Mouse (Mus musculus) midbrain, embryonic 13.5 days (tissue): ENCODE results near the gene Ifnk. TPM values are rescaled to one million over a fixed set of nuclear protein-coding genes. Genes with fewer than 3 reads are reported as not detected.

Experiments used
- ATAC-seq: fragments of 200-750 bp; cut with Nextera tagmentation; 2 replicates; pipeline ENCODE4 v1.8.0; 2017; ENCODE audit warnings: mild to moderate bottlenecking, moderate TSS enrichment, moderate library complexity
- H3K27ac ChIP-seq: fragments of 300-500 bp; sonication (generic); 2 replicates; pipeline ENCODE4 v1.5.1; 2015; ENCODE audit warnings: inconsistent platforms, mild to moderate bottlenecking, moderate library complexity
- H3K27me3 ChIP-seq: fragments of 300-500 bp; sonication (generic); 2 replicates; pipeline ENCODE4 v1.6.1; 2015; ENCODE audit warnings: mild to moderate bottlenecking, inconsistent platforms
- H3K36me3 ChIP-seq: fragments of 300-500 bp; sonication (generic); 2 replicates; pipeline ENCODE4 v1.6.1; 2015; ENCODE audit warnings: mild to moderate bottlenecking, inconsistent platforms
- H3K4me1 ChIP-seq: fragments of 300-500 bp; sonication (generic); replicated peaks from 2 replicates; pipeline ENCODE4 v1.6.1; 2015; ENCODE audit warnings: inconsistent platforms
- H3K4me2 ChIP-seq: fragments of 300-500 bp; sonication (generic); replicated peaks from 2 replicates; pipeline ENCODE4 v1.6.1; 2015; ENCODE audit warnings: moderate library complexity, mild to moderate bottlenecking, inconsistent platforms
- H3K4me3 ChIP-seq: fragments of 300-500 bp; sonication (generic); replicated peaks from 2 replicates; pipeline ENCODE4 v1.5.1; 2015; ENCODE audit warnings: mild to moderate bottlenecking, inconsistent platforms
- H3K9ac ChIP-seq: fragments of 300-500 bp; sonication (generic); replicated peaks from 2 replicates; pipeline ENCODE4 v1.6.1; 2015; ENCODE audit warnings: mild to moderate bottlenecking, inconsistent platforms
- H3K9me3 ChIP-seq: fragments of 300-500 bp; sonication (generic); 2 replicates; pipeline ENCODE4 v1.6.1; 2016; ENCODE audit warnings: mild to moderate bottlenecking, inconsistent platforms
- WGBS: fragments of 180-500 bp; shearing (Covaris S2); methylation state at CpG from one replicate; pipeline ENCODE4 v1.1.7; 2015; 5-methylcytosine and 5-hydroxymethylcytosine counted together
- polyA plus RNA-seq: library from polyadenylated mRNA; unstranded; fragments of >200 nt; fragmentation: Nextera tagmentation; extraction: Ambion mirVana; gene quantifications from 2 replicates; pipeline ENCODE4 v1.2.1, GENCODE M21; 2015

Ifnk gene
- polyA plus RNA-seq, 1 experiment from 2014 or later = not detected

GRCm38 (mm10) chr4:35124027-35124426 is 27.8 kb upstream of the Ifnk start:
- H3K27me3 ChIP-seq = no peaks in the 10 kb centered on the region
- peak overlapping the region; percentile 11 for H3K4me2 ChIP-seq
- 77% methylated on average over 11 of the region's 11 CpGs for WGBS
- no peaks in the 10 kb centered on the region for H3K9me3 ChIP-seq
- H3K4me1 ChIP-seq = peaks cover 58% of the 10 kb centered on the region
- no peaks in the 10 kb centered on the region for H3K36me3 ChIP-seq
- H3K4me3 ChIP-seq = 0 out of 2 replicates have a peak overlapping the region, but pooled peaks have one; percentile 6
- no peak overlapping the region for H3K9ac ChIP-seq
- no peak for ATAC-seq
- H3K27ac ChIP-seq = no peak overlapping the region

- H3K9ac ChIP-seq = no peak overlapping the region
- H3K27me3 ChIP-seq = no peaks in the 10 kb centered on the region
- H3K9me3 ChIP-seq = no peaks in the 10 kb centered on the region
- 2% methylated on average over 5 of the region's 6 CpGs for WGBS
- peaks cover 58% of the 10 kb centered on the region for H3K4me1 ChIP-seq
- 0 out of 2 replicates have a peak overlapping the region, but pooled peaks have one; percentile 11 for H3K4me3 ChIP-seq
- ATAC-seq = peak; percentile 93
- H3K27ac ChIP-seq = peak overlapping the region; percentile 82
- H3K36me3 ChIP-seq = no peaks in the 10 kb centered on the region
- H3K4me2 ChIP-seq = peak overlapping the region; percentile 31; the same call in 1 of the 2 replicates
Observed at GRCm38 (mm10) chr4:35125299-35125777, 26.5 kb upstream of the Ifnk start.

- Histone ChIP-seq H3K27me3 (no peaks in the 10 kb centered on the region), H3K4me1 (peaks cover 49% of the 10 kb centered on the region), H3K9me3 (no peaks in the 10 kb centered on the region), H3K4me3 (no peak overlapping the region), H3K4me2 (no peak overlapping the region), H3K36me3 (no peaks in the 10 kb centered on the region), H3K27ac (no peak overlapping the region), H3K9ac (no peak overlapping the region)
- WGBS = 40% methylated on average over 9 of the region's 9 CpGs
- ATAC-seq = no peak
Observed at GRCm38 (mm10) chr4:35126776-35127175, 25.1 kb upstream of the Ifnk start.

- Histone ChIP-seq H3K27me3 (no peaks in the 10 kb centered on the region), H3K9me3 (no peaks in the 10 kb centered on the region), H3K36me3 (no peaks in the 10 kb centered on the region), H3K9ac (no peak overlapping the region), H3K4me1 (peaks cover 39% of the 10 kb centered on the region), H3K4me2 (no peak overlapping the region), H3K27ac (no peak overlapping the region), H3K4me3 (no peak overlapping the region)
- ATAC-seq = no peak
- WGBS = 41% methylated on average over 6 of the region's 6 CpGs
Observed at GRCm38 (mm10) chr4:35127759-35128158, 24.1 kb upstream of the Ifnk start.

GRCm38 (mm10) chr4:35130411-35130948 is 21.4 kb upstream of the Ifnk start:
- H3K4me1 ChIP-seq = peaks cover 14% of the 10 kb centered on the region
- H3K9me3 ChIP-seq = no peaks in the 10 kb centered on the region
- 86% methylated on average over 6 of the region's 6 CpGs for WGBS
- no peak overlapping the region for H3K9ac ChIP-seq
- ATAC-seq = no peak
- no peaks in the 10 kb centered on the region for H3K27me3 ChIP-seq
- H3K36me3 ChIP-seq = no peaks in the 10 kb centered on the region
- H3K4me3 ChIP-seq = no peak overlapping the region
- H3K27ac ChIP-seq = no peak overlapping the region
- H3K4me2 ChIP-seq = no peak overlapping the region

GRCm38 (mm10) chr4:35131592-35131991 is 20.3 kb upstream of the Ifnk start:
- Histone ChIP-seq H3K4me1 (peaks cover 10% of the 10 kb centered on the region; the same call in 1 of the 2 replicates), H3K27ac (no peak overlapping the region), H3K9me3 (no peaks in the 10 kb centered on the region), H3K4me3 (no peak overlapping the region), H3K4me2 (no peak overlapping the region), H3K27me3 (no peaks in the 10 kb centered on the region), H3K36me3 (no peaks in the 10 kb centered on the region), H3K9ac (no peak overlapping the region)
- ATAC-seq = no peak
- 72% methylated on average over 4 of the region's 4 CpGs for WGBS

GRCm38 (mm10) chr4:35133411-35133810 is 18.4 kb upstream of the Ifnk start:
- Histone ChIP-seq H3K9me3 (no peaks in the 10 kb centered on the region), H3K9ac (no peak overlapping the region), H3K4me3 (no peak overlapping the region), H3K4me1 (0 out of 2 replicates have a peak, but pooled peaks cover 3% of the 10 kb centered on the region), H3K4me2 (no peak overlapping the region), H3K36me3 (no peaks in the 10 kb centered on the region), H3K27ac (no peak overlapping the region), H3K27me3 (no peaks in the 10 kb centered on the region)
- ATAC-seq = no peak
- 94% methylated on average over 4 of the region's 4 CpGs for WGBS

GRCm38 (mm10) chr4:35134846-35135611 is 16.8 kb upstream of the Ifnk start:
- H3K4me3 ChIP-seq = no peak overlapping the region
- no peaks in the 10 kb centered on the region for H3K27me3 ChIP-seq
- 0 out of 2 replicates have a peak, but pooled peaks cover 3% of the 10 kb centered on the region for H3K4me1 ChIP-seq
- H3K4me2 ChIP-seq = no peak overlapping the region
- ATAC-seq = no peak
- no peaks in the 10 kb centered on the region for H3K9me3 ChIP-seq
- H3K36me3 ChIP-seq = no peaks in the 10 kb centered on the region
- H3K9ac ChIP-seq = no peak overlapping the region
- WGBS = 91% methylated on average over 15 of the region's 15 CpGs
- no peak overlapping the region for H3K27ac ChIP-seq

GRCm38 (mm10) chr4:35135806-35136205 is 16.1 kb upstream of the Ifnk start:
- 0 out of 2 replicates have a peak, but pooled peaks cover 3% of the 10 kb centered on the region for H3K4me1 ChIP-seq
- H3K36me3 ChIP-seq = no peaks in the 10 kb centered on the region
- 87% methylated on average over 4 of the region's 4 CpGs for WGBS
- no peaks in the 10 kb centered on the region for H3K9me3 ChIP-seq
- H3K27ac ChIP-seq = no peak overlapping the region
- H3K27me3 ChIP-seq = no peaks in the 10 kb centered on the region
- H3K4me2 ChIP-seq = no peak overlapping the region
- no peak overlapping the region for H3K9ac ChIP-seq
- no peak overlapping the region for H3K4me3 ChIP-seq
- no peak for ATAC-seq

GRCm38 (mm10) chr4:35136996-35137395 is 14.9 kb upstream of the Ifnk start:
- 89% methylated on average over 8 of the region's 8 CpGs for WGBS
- H3K4me2 ChIP-seq = no peak overlapping the region
- no peaks in the 10 kb centered on the region for H3K36me3 ChIP-seq
- 0 out of 2 replicates have a peak, but pooled peaks cover 3% of the 10 kb centered on the region for H3K4me1 ChIP-seq
- H3K9ac ChIP-seq = no peak overlapping the region
- no peak for ATAC-seq
- no peak overlapping the region for H3K4me3 ChIP-seq
- no peaks in the 10 kb centered on the region for H3K27me3 ChIP-seq
- H3K27ac ChIP-seq = no peak overlapping the region
- H3K9me3 ChIP-seq = no peaks in the 10 kb centered on the region

GRCm38 (mm10) chr4:35138077-35138476 is 13.8 kb upstream of the Ifnk start:
- WGBS = 51% methylated on average over 6 of the region's 6 CpGs
- no peaks in the 10 kb centered on the region for H3K36me3 ChIP-seq
- H3K9me3 ChIP-seq = no peaks in the 10 kb centered on the region
- no peak overlapping the region for H3K4me3 ChIP-seq
- no peak overlapping the region for H3K4me2 ChIP-seq
- 0 out of 2 replicates have a peak, but pooled peaks cover 3% of the 10 kb centered on the region for H3K4me1 ChIP-seq
- no peak overlapping the region for H3K27ac ChIP-seq
- H3K27me3 ChIP-seq = no peaks in the 10 kb centered on the region
- no peak overlapping the region for H3K9ac ChIP-seq
- no peak for ATAC-seq

- 92% methylated on average over 6 of the region's 6 CpGs for WGBS
- Histone ChIP-seq H3K4me1 (0 out of 2 replicates have a peak, but pooled peaks cover 3% of the 10 kb centered on the region), H3K36me3 (no peaks in the 10 kb centered on the region), H3K9ac (no peak overlapping the region), H3K4me3 (no peak overlapping the region), H3K27me3 (no peaks in the 10 kb centered on the region), H3K27ac (no peak overlapping the region), H3K4me2 (no peak overlapping the region), H3K9me3 (no peaks in the 10 kb centered on the region)
- no peak for ATAC-seq
Observed at GRCm38 (mm10) chr4:35140317-35140716, 11.5 kb upstream of the Ifnk start.
